Mouse (Mus musculus): Measurements from ENCODE around the gene Izumo1.

The Izumo1 gene

DNA sequence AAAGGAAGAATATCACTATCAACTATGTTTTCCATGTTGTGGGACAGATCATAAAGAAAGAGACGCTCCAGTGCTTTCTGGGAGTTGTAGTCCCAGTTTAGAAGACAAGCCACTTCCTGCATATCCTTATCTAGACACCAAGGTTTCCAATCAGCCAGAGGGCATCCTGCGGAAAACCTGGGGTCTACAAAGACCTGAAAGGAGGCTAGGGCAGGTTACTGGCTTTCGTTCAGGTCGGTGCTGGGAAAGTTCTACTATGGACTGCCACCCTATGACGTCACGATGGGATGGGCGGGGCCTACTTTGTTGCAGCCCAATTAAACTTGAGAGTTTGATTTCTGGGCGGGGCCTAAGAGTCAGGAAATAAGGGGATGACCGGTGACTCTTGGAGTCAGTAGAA lies at the start of gene Izumo1:
Izumo1 (plus strand) TSS at position 369 of the 400 bp plus-strand sequence.
- no peak for DNase-seq (ENCODE audit: low read depth, low spot score)

DNA sequence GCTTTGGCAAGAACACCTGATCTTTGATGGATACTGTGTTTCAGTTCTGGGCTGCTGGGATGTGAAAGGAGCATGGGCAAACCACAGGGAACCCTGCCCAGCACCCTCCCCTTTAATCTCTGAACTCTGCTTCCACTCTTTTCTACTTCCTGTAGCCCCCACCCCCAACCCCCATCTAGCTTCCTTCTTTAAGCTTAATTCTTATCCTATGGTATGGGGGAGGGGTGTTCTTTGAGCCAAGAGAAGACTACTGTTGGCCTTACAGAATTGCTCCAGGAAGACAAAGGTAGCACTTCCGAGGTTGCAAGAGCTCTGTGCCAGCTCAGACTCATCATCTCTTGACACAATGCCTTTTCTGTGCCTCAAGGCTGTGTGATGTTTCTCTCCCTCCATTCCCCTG lies 49.6 kb upstream of the Izumo1 start:
- no peak for DNase-seq (ENCODE audit: low read depth, low spot score)

DNA sequence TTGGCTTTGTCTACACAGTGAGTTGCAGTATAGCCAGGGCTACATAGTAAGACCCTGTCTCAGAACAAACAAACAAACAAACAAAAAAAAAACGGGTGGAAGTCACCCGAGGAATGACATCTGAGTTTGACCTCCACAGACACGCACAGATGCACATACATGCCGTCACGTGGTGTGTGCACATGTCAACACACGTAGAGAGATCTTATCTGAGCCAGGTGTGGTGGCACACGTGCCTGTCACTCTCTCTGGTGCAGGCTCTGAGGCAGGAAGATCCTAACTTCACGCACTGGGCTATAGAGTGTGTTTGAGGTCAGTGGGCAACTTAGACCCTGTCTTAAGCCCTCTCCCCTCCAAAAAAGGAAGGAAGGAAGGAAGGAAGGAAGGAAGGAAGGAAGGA lies 47.7 kb upstream of the Izumo1 start:
- no peak for DNase-seq (ENCODE audit: low read depth, low spot score)

DNA sequence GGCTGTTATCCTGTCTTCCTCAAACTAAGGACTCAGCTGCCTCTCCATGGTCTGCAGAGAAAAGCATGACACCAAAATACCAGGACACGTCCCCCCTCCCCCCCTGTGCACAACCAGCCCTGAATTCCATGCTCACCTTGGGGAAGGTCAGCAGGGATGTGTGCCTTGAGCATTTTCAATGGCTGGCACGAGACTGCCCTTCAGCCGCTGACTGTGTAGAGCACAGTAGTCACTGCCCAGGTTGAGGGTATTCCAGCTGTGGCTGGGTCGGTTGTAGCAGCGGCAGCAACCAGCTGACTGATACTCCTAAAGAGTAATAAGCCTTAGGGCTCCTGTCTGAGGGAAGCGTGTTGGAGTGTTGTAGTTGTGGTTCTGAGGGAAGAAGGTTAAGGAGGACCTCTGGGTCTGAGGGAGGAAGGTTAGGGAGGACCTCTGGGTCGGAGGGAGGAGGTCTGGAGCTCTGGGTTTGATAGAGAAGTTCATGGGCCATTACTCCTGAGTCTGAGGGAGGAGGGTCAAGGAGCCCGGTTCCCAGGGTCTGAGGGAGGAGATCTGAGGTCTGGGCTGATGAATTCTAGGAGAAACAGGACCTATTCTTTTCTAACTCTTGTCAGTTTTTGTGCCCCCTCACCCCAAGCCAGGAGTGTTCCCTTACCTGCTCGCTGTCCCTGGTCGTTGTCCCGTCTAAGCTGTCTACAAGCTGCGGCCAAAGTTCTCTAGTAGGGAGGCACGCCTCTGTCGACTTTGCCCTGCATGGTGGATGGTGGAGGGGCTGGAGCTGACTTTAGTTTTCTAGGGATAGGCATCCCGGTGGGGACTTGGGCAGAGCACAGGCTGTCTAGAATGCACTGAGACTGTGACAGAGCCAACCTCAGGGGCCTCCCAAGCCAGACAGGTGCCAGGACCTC lies 46.9 kb upstream of the Izumo1 start:
- no peak for DNase-seq (ENCODE audit: low read depth, low spot score)

DNA sequence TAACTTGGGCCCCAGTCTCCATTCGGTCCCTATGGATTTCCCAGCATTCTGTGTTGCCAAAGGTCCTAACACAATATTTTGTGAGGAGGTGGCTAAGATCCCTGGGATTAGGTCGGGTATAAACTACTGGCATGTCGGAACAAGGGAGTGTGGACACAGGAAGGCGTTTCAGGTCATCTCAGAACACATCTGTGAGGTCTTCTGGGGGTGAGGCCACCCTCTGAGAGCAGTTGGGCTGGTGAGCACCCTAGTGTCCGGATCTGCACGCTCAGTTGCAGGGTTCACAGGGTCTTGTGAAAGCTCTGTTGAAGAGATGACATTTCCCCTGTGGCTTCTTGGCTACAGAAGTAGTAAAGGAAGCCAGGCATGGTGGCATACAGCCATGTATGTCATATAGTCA lies 35.7 kb upstream of the Izumo1 start:
- no peak for DNase-seq (ENCODE audit: low read depth, low spot score)

DNA sequence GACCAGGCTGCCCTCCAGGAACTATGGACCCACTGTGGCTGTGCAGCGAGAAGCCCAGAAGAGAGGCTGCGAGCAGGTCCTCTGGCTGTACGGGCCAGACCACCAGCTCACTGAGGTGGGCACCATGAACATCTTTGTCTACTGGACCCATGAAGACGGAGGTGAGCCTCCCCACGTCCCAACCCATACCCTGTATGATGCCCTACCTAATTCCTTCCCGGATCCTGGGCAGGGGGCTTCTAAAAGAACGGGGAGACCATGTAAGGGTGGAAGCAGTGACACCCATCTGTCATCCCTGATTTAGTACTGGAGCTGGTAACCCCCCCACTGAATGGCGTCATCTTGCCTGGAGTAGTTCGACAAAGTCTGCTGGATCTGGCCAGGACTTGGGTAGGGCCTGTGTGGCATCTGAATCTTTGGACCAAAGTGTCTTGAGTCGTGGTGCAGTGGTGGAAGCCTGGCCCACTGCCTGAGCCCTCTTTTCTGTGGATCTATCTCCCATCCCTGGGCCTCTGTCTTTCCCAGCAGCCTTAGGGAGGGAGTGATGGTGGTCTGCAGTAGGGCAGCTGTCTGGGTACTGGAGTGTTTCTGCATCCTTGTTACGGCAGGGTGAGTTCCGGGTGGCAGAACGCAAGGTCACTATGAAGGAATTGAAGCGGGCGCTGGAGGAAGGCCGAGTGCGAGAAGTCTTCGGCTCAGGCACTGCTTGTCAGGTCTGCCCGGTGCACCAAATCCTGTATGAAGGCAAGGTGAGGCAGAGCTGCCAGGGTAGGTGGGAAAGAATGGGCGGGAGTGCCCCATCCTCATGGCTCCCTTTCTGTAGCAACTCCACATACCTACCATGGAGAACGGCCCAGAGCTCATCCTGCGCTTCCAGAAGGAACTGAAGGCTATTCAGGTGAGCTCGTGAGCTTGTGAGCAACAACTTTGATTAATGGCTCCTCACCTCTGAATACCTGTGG lies 33.7 kb upstream of the Izumo1 start:
- DNase-seq (ENCODE audit: low read depth, low spot score): no peak

DNA sequence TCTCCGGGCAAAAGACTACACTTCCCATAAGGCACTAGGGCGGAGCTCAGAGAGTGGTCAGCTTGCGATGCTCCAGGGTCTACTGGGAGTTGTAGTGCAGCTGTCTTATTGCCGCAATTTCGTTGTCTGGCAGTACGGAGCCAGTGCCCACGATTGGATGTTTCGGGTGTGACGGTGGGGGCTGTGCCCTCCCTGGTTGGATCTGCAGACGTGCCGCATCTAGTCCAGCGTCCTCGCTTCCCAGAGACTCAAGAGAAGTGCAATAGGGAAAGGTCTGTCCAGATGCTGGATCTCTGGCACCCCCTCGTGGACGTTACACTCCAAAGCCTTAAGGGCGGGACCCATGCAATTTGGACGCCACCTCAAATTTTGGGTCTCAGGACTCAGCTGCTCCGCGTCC lies 32.4 kb upstream of the Izumo1 start:
- peak; percentile 100 for DNase-seq (ENCODE audit: low read depth, low spot score)

DNA sequence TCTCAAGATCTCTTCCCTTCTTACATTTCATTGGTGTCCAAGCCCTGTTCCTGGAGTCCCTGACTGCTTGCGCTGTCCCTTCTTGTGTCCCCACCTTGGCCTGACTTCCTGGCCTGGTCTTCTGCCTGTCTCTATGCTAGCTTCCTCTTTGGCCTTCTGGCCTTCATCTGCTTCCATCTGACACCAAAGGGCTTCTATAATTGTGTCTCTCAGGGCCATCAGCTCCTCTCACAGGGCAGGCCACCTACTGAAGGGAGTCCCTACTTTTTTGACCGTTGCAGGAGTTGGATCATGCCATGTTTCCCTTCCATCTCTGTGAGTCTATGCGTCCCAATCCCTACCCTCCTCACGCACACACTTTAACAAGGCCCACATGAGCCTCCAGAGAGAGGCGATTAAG lies 31.7 kb upstream of the Izumo1 start:
- DNase-seq (ENCODE audit: low read depth, low spot score): no peak

DNA sequence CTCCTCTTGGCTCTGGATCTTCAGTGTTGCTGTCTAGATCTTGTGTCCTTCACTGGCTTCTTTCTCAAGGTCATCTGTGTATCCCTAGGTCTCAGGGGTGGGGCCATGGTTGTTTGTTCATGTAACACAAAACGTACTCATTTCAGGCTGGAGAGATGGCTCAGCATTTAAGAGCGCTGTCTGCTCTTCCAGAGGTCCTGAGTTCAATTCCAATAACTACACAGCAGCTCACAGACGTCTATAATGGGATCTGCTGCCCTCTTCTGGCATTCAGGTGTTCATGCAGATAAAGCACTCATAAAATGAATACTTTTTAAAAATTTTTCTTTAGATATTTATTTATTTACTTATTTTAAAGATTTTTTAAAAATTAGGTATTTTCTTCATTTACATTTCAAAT lies 30.7 kb upstream of the Izumo1 start:
- no peak for DNase-seq (ENCODE audit: low read depth, low spot score)

DNA sequence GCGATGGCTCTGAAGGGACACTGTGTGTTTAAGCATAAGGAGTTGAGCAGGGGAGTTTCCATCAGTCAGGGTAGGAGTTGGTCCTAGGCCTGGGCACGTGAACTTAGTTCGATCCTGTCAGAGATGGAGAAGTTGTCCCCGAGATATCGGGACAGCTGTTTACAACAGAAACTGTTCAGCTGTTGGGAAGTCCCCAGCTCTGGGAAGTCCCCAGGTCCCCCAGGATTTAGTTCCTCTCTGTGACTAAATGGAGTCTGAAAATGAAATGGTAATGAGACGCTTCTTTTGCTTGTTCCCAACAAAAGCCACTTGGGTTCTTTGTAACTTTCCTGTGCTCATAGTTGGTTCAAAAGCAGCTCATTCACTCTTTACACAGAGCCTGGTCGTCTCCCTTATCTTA lies 29.7 kb upstream of the Izumo1 start:
- no peak for DNase-seq (ENCODE audit: low read depth, low spot score)

DNA sequence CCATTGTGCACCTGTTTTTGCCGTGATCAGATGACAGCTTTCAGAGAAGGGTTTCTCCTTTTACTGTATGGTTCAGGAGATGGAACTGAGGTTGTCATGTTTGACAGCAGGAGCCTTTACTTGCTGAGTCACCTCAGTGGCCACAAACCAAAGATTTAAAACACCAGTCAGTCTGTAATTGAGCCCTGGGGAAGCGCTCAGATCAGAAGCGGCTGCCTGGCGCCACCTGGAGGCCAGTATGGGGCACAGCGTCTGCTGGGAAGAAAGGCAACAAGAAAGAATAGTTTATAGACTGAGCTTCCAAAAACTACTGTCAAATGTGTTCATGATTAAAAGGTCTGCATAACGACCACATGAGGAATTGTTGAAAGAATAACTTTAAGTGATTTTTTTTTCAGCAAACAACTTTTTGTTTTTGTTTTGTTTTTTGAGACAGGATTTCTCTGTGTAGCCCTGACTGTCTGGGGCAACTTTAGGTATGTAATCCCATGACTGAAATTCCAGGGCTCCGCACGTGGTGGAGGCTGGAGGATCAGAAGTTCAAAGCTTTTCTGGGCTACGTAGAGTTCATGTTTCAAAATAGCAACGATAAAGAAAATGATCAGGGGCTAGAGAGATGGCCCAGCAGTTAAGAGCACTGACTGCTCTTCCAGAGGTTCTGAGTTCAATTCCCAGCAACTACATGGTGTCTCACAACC lies 28.3 kb upstream of the Izumo1 start:
- DNase-seq (ENCODE audit: low read depth, low spot score): no peak

DNA sequence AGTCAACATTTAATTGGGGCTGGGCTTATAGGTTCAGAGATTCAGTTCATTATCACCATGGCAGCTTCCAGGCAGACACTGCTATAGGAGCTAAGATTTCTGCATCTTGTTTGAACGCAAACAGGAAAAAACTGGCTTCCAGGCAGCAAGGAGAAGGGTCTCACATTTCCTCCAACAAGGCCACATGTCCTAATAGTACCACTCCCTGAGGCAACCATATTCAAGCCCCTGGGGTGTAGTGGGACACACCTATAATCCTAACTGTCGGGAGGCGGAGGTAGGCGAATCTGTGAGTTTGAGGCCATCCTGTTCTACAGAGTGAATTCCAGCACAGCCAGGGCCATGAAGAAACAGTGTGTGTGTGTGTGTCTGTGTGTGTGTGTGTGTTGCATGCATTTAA lies 26.4 kb upstream of the Izumo1 start:
- DNase-seq (ENCODE audit: low read depth, low spot score): no peak

DNA sequence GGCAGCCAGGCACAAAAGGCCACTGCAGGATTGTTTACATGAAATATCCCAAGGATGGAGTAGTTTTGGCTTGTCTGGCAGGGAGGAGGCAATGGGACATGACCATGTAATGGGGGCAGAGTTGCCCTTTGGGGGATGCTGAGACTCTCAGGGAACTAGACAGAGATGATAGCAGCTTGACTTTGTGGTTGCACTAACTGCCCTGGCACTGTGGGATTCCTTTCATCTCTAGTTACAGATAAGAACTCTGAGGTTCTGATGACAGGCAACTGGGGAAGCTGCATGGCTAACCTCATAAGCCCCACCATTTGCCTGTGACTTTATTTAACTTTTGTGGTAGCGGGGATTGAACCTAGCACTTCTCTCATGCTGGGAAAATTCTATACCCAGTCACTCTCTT lies 25.5 kb upstream of the Izumo1 start:
- DNase-seq (ENCODE audit: low read depth, low spot score): no peak

DNA sequence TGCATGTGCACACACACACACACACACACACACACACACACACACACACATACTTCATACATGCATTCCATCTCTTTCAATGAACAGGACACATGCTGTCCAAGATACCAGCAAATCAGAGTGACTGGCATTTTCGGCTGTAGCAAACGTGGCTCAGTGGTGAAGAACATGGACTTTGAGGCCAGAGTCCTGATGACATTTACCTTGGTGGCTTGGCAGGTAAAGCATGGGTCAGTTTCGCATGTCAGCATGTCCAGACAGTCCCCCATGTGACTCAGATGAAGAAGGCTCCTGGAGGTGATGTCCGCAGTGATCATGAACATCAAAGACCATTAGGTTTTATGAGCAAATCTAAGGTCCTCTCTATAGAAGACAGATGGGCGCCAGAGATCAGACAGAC lies 24.6 kb upstream of the Izumo1 start:
- no peak for DNase-seq (ENCODE audit: low read depth, low spot score)

DNA sequence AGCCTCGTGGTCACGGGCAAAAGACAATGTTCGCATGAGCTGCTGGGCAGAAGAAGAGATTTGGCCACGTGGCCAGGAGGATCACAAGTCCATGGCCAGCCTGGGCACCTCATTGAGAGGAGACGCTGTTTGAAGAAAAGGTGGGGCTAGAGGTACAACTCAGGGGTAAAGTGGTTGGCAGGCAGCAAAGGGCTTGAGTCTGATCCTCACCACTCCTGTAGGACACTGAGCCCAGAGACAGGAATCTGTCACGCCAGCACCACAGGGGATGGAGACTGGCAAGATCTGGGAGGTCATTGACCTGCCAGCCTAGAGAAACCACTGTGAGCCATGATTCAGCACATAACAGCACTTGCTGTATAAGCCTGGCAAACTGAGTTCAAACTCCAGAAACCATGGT lies 24.1 kb upstream of the Izumo1 start:
- no peak for DNase-seq (ENCODE audit: low read depth, low spot score)

DNA sequence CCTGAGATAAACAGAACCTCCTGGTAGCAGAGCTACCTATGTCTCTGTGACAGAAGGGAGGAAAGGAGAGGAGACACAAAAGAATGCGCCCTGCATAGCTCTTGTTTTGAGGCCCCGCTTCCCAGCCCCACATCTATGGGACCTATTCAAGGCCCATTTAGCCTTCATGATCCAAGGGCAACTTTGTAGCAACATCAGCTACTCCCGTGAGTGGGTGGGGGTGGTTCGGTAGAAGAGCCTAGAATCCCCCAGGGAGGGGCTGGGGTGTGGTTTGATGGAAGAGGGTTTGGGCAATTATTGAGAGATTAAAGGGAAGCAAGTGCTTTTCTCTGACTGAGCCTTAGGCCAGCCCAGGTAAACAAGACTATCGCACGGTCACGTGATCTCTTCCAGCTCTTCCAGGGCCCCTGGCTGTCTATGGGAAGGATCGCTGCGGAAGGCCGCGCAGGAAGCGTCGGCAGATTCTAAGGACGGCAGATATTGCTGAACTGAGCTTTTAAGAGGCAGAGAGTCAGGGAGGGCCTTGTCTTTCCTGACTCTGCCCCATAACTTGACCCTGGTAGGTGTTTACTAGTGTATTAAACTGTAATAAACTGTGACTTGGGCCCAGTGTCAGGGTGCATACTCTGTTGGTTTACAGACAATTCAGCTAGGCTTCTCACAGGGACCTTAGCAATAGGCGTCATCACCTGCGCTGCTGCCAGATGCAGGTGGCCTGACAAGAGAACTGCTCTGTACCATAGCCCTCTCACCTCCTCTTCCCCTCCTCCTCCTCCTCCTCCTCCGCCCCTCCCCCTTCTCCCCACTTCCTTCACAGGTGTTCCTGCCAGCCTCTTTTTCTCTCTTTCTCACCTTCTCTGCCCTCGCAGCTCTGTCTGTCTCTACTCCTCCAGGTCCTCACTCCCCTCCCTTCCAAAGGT lies 22.4 kb upstream of the Izumo1 start:
- DNase-seq (ENCODE audit: low read depth, low spot score): no peak

DNA sequence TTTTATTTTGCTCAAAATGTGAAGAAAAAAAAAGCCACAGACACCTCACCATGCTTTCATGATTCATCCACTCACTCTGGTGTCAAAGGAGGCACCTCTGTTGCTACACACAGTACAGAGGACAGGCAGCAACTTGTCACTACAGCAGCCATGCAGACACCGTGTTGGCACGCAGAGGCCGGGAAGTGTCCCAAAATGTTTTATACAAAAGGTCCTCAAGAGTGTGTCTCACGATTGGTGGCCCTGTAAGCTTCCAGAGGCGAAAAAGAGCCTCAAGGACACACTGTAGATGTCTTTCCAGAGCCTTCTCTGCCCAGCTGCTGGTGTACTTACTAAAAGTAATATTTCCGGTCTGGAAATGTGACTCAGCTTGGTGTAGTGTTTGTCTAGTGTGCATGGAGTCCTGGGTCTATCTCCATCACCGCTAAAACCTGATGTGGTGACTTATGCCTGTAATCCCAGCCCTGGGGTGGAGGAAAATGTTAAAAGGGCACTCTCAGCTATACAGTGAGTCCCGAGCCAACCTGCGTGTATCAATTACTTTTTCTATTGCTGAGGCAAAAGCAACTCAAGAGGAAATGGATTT lies 15.8 kb upstream of the Izumo1 start:
- DNase-seq (ENCODE audit: low read depth, low spot score): no peak

DNA sequence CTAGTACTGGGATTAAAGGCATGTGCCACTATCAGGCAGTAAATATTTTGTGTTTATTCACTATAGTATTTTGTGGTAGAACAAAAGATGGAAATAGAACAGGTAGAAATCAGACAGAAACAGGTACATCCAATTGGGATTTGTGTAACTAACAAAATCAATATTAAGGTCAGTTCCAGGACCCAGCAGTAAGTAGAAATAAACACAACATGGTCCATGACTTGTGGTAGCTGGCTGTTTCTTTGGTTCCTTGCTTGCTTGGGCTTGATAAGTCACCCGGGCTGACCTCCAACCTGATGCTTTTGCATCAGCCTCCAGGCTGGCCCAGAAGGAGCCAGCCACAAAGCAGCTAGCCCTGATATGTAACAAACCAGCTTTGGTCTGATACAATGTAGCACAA lies 12.1 kb upstream of the Izumo1 start:
- no peak for DNase-seq (ENCODE audit: low read depth, low spot score)

DNA sequence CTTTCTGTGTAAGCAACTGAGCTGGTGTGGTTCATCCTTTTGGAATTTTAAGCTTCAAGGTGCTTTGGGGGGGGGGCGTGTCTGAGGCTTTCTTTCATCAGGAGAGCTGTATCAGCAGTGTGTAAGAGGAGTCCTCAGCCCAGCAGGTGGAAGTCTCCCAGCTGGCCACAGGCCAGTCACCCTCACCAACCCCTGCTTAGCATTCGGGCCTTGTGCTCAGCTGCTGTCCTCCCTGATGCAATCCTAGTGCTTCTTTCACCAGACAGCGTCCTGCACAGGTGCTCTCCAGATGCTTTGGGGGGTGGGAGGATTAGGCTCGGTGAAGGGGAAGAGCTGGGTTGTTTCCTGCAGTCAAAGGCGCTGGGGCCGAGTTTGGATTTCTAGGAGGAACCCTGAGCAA lies 5.3 kb upstream of the Izumo1 start:
- no peak for DNase-seq (ENCODE audit: low read depth, low spot score)

DNA sequence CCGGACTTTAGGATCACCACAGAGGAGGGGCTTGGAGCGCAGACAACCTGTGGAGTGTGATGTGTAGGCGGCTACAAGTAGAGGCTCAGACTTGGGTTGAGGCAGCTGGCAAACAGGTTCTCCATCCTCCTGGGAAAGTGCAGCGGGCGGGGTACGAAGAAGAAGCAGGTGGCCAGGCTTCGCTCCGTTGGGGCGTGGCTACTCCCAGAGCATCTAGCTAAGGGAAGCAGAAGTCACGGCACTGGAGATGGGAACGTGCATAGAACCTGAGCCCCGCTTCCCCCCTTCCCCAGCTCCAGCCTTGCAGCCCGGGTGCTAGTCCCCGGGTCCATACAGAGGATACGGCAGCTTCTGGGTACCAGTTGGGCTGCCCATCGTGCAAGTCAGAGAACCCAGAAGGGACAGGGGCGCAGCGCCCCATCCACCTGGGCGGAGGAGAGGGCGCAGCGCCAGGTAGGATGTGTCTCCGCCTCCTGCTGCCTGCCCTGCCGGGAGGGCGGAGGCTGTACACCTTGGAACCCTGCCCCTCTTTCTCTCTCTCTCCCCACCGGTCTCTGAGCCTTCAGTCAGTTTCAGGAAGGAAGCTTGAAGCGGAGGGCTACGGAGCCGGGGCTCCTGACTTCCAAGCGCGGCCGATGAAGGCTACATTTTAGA lies 4.4 kb upstream of the Izumo1 start, which contains the start of gene Fut1:
Fut1 (plus strand) TSS at position 248 of the 654 bp plus-strand sequence.
- no peak for DNase-seq (ENCODE audit: low read depth, low spot score)
